Mouse (Mus musculus) thymus, postnatal 25 days (tissue): ENCODE measurements around the gene Cbarp.
"Not testable (repeated sequence)": the region's sequence is repeated elsewhere in the genome, so short reads cannot be mapped to it uniquely, and the experiment has no call there.

Source experiments
- DNase-seq: peaks from one replicate; pipeline ENCODE4 v3.0.0; 2022

Cbarp gene

DNA sequence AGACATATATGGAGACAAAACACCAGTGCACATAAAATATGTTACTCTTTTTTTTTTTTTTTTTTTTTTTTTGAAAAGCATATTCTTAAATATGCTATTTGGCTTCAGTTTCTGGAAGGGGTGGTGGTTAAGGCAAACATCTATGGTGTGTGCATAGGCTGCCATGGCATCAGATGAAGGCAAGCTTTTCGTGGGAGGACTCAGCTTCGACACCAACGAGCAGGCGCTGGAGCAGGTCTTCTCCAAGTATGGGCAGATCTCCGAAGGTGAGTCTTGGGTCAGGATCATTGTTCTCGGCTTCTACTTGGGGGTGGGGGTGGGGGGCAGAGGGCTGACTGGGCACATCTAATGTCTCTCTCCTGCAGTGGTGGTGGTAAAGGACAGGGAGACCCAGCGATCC lies 29.0 kb upstream of the Cbarp start:
- DNase-seq, result no peak

- no peak for DNase-seq
Observed at GRCm38 (mm10) chr10:80169070-80169469, 28.4 kb upstream of the Cbarp start.

DNA sequence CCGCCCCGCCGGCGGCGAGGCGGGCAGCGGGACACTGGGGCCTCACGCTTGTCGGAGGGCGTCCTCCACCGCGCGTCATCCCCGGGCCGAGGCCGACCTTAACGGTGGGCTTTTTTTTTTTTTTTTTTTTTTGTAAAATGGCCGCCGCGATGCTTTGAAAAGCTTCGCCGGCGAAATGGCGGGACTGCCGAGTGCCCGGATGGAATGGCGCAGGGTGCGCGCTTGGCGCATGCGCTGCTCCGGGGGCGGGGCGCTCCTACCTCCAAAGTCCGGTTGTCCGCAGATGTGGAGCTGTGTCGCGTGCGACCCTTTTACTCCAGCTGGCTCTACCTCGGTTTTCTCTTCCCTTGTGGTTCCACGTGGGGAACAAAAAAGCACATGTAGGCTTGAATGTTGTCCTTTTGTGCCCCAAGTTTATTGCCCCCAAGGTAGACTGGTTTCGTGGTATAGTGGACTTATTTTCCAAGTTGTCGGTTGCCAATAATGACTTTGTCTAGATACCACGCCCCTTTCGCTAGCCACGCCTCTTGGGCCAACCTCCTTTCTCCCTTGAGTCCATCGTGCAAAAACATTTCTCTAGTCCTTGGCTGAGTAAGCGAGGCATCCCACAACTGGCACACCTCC lies 27.5 kb upstream of the Cbarp start:
- peak; percentile 86 for DNase-seq

GRCm38 (mm10) chr10:80167460-80168037 lies 26.9 kb upstream of the Cbarp start:
- DNase-seq, result peak; percentile 99

DNA sequence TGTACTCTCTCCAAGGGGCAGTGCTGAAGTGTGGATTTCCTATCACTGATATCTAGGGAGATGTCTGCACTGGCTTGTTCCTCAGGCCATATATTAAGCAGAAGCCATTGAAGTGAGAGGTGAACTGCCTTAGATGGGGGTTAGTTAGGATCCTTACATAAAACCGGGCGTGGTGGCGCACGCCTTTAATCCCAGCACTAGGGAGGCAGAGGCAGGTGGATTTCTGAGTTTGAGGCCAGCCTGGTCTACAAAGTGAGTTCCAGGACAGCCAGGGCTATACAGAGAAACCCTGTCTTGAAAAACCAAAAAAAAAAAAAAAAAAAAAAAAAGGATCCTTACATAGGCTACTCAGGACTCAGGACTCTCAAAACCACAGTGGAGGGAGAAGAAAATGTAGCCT lies 25.5 kb upstream of the Cbarp start:
- DNase-seq, result not testable (repeated sequence)

GRCm38 (mm10) chr10:80165392-80166128 lies 24.9 kb upstream of the Cbarp start, which contains the start of gene Cirbp:
Gene Cirbp (plus strand): TSS chr10:80165985.
- peak; percentile 14 for DNase-seq

GRCm38 (mm10) chr10:80164998-80165344 lies 24.3 kb upstream of the Cbarp start:
- peak; percentile 92 for DNase-seq

- DNase-seq, result no peak
Observed at GRCm38 (mm10) chr10:80164161-80164997, 23.7 kb upstream of the Cbarp start.

- DNase-seq, result no peak
Observed at GRCm38 (mm10) chr10:80163721-80164120, 23.1 kb upstream of the Cbarp start.

- DNase-seq, result no peak
Observed at GRCm38 (mm10) chr10:80162716-80163299, 22.2 kb upstream of the Cbarp start.

GRCm38 (mm10) chr10:80162243-80162608 lies 21.6 kb upstream of the Cbarp start:
- DNase-seq, result no peak

GRCm38 (mm10) chr10:80161522-80162242 lies 21.0 kb upstream of the Cbarp start:
- no peak for DNase-seq

- peak; percentile 58 for DNase-seq
Observed at GRCm38 (mm10) chr10:80160455-80161371, 20.1 kb upstream of the Cbarp start.

GRCm38 (mm10) chr10:80159561-80160454 lies 19.2 kb upstream of the Cbarp start:
- DNase-seq, result peak; percentile 100

GRCm38 (mm10) chr10:80159021-80159560 lies 18.5 kb upstream of the Cbarp start:
- peak; percentile 69 for DNase-seq

DNA sequence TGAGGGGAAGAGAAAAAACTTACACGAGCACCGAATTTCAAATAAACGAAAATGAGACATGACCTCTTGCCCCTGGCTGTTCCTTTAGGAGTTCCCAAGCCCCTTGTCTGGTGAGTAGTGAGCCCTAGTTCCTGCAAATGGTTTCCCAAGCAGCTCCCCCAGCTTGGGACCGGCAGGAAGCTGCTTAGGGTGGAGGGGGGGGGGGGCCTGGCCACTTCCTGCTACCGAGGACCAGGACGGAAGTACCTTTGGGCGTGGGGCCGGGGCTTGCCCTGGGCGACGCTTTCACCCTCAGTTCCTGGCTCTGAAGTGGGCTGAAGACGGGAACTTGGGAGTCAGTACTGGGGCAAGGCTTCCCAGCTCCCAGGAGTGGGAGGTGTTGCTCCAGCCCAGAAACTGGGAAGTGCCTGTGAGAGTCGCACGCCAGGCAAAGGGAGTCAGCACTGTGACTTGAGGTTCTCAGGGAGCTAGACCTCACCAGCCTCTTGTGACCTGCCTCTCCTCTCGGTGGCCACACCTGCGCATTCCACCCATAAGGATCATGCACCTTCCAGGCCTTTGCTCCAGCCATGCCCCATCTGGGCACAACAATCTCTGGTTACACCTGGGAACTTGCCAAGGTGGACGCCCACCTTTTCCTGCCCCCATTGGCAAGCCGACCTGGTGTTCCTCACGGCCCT lies 17.8 kb upstream of the Cbarp start:
- peak; percentile 77 for DNase-seq

- no peak for DNase-seq
Observed at GRCm38 (mm10) chr10:80157141-80157929, 16.7 kb upstream of the Cbarp start.

DNA sequence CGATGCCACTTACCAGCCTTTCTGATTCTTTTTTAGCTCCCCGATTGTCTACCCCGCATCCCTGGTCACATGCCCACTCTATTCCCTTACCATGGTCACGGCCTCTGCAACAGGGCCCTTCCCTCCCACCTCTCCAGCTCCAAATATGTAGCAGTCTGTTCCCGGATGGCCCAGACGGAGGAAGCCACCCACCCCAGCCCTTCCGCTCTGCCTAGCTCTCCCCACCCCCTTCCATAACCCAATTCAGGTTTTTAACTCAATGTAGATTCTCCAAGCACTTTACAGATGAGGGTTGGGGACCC lies 16.1 kb upstream of the Cbarp start:
- DNase-seq, result no peak
